Mouse (Mus musculus): ENCODE measurements at regions not wholly inside any gene's neighbourhood (a gene's known extent, or its start where the extent isn't known, plus 50 kb on each side); places are given as distances from the start of the nearest gene placed in this dataset.

DNA sequence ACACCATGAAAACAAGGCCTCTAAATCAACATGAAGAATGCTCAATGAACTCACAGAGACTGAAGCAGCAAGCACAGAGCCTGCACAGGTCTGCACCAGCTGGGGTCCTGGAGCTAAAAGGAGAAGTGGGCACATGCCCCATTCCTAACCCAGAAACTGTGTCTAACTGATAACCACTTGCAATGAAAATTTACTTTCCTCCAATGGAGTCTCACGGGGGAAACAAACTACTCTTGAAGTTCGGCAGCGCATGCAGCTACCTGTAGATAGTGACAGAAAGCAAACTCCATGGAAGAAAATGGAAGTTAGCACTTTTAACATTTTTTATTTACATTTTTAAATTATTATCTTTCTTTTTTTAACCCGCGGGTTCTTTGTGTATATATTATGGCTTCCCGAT lies 76.8 kb upstream of the Akap6 start:
- ATAC-seq (replicated peaks; ENCODE audit: low read depth, poor library complexity, severe bottlenecking): peak; percentile 62

DNA sequence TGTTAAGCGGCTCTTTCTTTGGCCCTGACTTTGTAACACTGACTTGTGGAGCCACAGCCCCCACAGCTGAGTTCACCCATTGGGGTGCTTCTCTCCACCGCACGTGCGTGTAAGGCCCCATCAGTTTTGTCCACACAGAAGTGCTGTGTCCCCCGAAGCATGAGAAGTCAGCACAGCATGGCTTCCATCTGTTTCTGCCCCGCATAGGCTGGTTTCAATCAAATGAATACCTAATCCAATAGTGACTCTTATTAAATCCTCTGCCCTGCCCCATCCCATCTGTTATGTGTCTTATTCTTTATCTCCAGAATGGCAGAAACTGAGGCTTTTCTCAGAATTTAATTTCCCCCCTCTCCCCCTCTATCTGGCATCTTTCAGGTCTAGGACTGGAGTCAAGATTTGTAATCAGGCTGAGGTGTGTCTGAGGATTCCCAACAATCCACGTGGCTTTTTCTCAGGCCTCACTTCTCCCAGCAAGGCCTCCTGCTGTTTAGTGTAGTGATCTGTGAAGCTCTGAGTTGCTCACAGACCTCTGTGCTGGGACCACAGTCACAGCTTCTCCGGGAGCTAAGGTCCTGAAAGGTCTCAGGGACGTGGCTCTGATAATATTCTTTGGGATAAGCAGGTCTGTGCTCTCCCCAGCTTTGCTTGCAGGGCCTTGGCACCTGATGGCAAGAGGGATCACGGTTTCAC lies 75.6 kb upstream of the Akap6 start:
- no peak for ATAC-seq (replicated peaks; ENCODE audit: low read depth, poor library complexity, severe bottlenecking)

DNA sequence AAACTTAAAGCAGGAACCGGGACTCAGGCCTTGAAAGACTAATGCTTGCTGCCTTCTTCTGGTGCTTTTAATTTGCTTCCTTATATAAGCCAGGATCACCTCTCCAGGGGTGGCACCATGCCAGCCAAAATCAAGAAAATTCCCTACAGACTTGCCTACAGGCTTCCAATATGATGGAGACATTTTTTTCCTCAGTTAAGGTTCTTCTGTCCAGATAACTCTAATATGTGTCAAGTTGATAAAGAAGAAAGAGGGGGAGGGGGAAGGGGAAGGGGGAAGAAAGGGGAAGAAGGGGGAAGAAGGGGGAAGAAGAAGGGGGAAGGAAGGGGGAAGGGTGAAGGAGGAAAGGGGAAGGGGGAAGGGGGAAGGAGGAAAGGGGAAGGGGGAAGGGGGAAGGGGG lies 74.3 kb upstream of the Akap6 start:
- 0 out of 2 replicates have a peak, but pooled peaks have one; percentile 25 for ATAC-seq (replicated peaks; ENCODE audit: low read depth, poor library complexity, severe bottlenecking)

DNA sequence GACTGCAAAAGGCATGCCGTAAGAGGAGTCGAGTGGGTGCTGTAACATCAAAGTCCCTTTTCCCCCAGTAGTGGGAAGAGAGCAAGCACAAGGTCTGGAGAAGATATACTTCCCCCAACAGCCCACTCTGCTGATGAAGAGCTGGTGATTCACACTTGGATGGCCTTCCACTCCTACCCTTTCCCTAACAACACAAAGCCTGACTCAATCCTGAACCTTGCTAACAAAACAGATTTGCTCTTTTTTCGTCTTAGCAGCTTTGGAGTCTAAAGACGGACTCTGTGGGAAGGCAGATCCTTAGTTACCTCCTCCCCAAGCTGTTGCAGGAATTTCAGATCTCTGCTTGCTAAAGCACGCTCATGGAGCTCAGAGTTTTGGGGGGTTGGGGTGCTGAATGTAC lies 70.4 kb upstream of the Akap6 start:
- ATAC-seq (replicated peaks; ENCODE audit: low read depth, poor library complexity, severe bottlenecking): no peak

DNA sequence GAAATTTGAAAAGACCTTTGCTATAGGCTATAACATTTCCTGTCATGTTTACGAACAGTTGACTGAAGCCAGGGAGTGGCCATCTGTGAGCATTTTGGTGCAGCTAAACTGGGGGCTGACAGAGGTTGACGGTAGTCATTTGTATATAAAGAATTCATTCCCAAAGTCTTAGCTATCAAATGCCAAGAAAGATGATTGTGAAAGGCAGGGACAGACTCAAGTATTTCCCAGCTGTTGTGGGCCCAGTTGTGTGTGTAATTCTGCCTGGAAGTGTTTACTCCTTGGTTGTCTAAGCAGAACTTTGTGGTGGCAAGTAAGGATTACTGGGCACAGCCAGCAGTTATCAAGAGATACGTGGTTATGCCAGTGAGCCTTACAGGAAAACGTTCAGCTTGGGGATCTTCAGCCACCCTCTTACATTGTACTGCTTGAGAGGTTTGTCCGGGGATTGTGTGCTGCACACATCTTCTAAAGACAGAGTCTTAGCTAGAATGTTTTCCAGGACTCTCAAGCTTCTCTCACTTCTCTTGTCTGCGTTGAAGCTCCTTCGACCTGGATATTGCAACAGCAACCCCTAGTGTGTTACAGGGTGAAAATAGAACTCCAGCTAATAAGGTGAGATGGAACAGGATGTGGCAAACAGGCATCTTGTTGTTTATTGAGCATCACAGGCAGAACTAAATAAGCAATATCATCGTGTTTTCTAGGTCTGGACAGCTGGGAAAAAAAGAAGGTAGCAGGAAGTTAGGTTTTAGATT lies 63.9 kb upstream of the Akap6 start:
- peak; percentile 45; the same call in 1 of the 2 replicates for ATAC-seq (replicated peaks; ENCODE audit: low read depth, poor library complexity, severe bottlenecking)

DNA sequence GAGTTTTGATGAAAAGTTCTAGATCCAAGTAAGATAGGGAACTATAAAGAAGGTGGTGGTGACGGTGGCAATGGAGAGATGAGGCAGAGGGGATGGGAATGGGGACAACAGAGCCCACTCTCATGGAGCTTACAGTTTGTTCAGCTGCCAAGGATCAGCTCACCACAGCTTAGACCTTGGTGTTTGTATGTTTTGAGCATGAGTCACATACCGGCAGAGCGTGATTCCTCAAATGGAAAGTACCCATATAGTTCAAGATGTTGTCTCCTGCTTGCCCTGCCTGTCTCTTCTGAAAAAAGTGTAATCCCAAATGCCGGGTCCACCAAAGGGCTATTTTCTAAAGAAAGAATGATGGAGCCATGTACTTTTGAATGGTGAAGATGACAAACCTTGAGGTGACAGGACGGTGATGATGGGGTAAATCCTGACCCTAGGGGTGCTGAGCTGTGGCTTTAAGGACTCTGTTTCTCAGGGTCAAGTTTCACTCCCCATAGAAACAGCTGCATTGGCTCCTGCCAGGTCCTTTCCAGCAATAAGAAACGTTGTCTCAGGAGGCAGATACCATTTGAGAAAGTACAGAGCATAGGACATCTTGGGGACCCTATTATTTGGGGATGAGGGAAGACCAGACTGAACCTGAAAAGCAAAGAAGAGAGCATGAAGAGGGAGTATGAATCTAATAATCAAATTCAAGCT lies 62.8 kb upstream of the Akap6 start:
- ATAC-seq (replicated peaks; ENCODE audit: low read depth, poor library complexity, severe bottlenecking): no peak

DNA sequence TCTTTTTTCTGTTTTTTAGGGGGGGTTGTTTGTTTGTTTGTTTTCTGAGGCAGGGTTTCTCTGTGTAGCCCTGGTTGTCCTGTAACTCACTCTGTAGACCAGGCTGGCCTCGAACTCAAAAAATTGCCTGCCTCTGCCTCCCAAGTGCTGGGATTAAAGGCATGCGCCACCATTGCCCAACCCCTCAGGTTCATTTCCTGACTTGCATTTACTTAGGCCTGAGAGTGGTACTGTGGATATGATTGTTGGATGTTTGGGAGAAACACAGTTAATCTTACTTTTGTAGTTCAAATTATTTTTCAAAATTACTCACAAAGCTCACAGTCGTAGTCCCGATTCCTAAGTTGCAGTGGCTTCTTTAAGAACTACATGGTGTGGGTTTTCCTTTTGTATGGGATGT lies 62.3 kb upstream of the Akap6 start:
- no peak for ATAC-seq (replicated peaks; ENCODE audit: low read depth, poor library complexity, severe bottlenecking)

DNA sequence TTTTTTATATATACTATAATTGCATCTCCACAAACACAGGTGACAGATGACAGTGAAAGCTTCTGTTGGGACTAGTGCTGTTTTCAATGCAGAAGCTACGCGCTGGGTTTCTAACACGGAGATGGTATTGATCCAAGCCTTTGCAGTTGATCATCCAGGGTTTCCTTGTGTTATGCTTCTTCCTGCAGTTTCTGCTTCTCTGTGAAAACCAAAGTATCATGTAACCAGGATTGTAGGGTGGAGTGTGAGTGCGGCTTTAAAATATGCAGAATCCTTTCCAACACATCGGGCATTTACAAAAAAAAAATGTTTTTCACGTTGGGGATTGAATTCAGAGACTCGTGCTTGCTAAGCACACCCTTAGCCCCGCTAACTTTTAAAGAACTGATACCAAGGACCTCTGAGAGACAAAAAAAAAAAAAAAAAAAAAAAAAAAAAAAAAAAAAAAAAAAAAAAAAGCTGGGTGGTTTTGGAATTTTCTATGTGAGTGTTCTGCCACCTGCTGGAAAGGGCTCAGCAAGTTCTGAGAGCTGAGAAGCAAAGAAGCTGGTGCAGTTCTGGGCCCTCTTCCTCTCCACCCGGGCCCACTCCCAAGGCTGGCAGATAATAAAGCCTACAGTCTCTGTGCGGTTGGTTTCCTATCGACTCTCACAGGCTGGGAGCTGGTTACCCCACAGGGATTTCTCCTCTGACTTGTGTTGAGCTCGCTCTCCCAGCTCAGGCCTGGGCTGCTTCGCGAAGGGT lies 61.5 kb upstream of the Akap6 start:
- ATAC-seq (replicated peaks; ENCODE audit: low read depth, poor library complexity, severe bottlenecking): peak; percentile 76

DNA sequence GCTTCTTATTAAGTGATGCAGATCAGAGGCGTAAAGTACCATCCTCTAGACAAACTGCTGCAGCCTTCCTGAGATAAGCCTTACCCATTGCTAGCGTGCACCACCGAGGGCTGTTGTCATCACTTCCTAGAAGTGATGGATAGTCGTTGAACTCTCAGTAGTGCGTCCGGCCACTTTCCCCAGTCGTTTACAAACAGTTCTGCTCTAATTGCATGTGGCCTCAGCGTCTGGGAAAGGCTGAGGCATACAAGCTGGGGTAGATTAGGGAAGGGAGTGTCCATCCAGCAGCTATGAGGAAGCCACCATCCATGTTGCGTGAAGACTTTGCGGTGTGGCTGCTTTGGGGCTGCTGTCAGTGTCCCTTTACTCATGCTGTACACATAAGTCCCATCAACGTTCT lies 60.7 kb upstream of the Akap6 start:
- peak; percentile 24; the same call in 1 of the 2 replicates for ATAC-seq (replicated peaks; ENCODE audit: low read depth, poor library complexity, severe bottlenecking)

DNA sequence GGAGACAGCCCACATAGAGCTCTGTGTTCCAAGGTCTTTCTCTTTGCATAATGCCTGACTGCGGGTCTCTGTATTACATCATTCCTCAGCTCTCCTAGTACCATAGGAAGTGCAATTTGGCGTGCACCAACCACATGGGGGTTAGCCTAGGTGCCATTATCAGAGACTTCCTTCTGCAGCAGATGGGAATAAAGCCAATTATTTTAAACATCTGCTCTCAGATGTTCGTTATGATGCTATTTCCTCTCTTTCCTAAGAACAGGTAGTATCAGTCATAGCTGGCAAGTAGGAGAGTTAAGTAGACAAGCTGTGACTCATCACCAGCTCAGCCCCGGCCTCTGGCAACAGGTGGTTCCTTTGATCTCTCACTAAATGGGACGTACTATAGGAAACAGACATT lies 55.1 kb upstream of the Akap6 start:
- peak; percentile 96 for ATAC-seq (replicated peaks; ENCODE audit: low read depth, poor library complexity, severe bottlenecking)

All from common myeloid progenitor, adult 5-6 weeks (primary cell).